Mouse (Mus musculus) brain, embryonic 14.5 days (tissue): ENCODE results near the gene Mrpl10. TPM values are rescaled to one million over a fixed set of nuclear protein-coding genes. Genes with fewer than 3 reads are reported as not detected.
A peak's percentile ranks its signal among the peaks of the same experiment; 100 is the strongest.

Source experiments
- DNase-seq: peaks from one replicate; pipeline ENCODE4 v3.0.0-alpha.2; 2011; ENCODE audit warnings: low read depth
- CTCF ChIP-seq: fragments of 200-500 bp; IDR thresholded peaks from 2 replicates; pipeline ENCODE4 v1.5.1; 2012; ENCODE audit warnings: inconsistent platforms, mild to moderate bottlenecking, moderate library complexity, borderline replicate concordance; ENCODE audit not compliant: insufficient read depth, insufficient read length; ENCODE audit errors: extremely low read depth
- POLR2A ChIP-seq: fragments of 200-500 bp; IDR thresholded peaks from 2 replicates; pipeline ENCODE4 v1.6.1; 2012; ENCODE audit warnings: mild to moderate bottlenecking, inconsistent platforms, borderline replicate concordance; ENCODE audit not compliant: poor library complexity, insufficient read depth, insufficient read length, severe bottlenecking; ENCODE audit errors: extremely low read depth
- polyA plus RNA-seq: library from polyadenylated mRNA; depleted of rRNA; stranded (reverse); fragments of >200 nt; gene quantifications from 2 replicates; pipeline ENCODE4 v1.2.3, GENCODE M21; 2012

Mrpl10 gene
- polyA plus RNA-seq, 1 experiment, result 60.4 TPM

- DNase-seq, result peak; percentile 64
These were observed 28.2 kb upstream of the Mrpl10 start, which contains the start of gene Sp6 for GRCm38 (mm10) chr11:97013121-97013670. Sp6 (plus strand) TSS chr11:97013394.

DNA sequence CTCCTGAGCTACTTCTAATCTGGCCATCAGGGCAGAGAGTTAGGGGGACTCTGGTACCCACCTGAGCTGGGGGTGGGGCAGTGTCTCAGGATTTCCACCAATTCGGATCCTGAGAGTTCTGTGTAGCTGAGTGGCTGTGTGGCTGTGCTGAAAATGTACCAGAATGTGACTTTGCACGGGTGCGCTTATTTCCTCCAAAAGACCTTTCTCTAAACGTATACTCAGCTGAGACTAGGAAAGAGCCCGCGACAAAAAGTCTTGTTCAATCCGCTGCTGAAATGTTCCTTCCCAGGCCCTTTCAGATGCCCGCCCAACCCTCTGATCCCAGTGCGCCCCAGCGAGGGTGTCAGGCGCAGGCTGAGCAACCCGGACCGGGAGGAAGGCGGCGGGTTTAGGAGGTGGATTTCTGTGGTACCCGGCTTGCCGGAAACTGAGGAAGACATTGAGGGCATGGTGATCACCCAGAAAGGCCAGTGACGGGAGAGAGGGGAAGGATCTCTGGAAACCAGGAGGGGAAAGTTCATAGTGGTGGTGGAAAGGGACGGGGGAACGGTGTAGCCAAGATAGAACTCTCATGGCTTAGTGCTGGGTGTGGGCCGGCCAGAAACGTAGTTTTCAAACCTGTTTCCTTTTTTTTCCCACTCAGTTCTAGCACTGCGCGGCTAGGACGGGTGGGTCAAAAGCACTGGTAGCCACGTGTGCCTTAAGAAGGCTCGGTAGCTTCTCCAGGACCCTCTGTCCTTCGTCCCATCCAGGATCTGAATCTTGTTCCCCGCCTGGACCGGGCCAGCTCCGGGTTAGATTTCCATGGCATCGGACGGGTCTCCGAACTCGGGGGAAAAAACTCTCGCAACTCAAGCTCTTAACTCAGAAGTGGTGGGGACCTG lies 23.4 kb upstream of the Mrpl10 start:
- DNase-seq, result no peak
- TF ChIP-seq POLR2A (no peak), CTCF (no peak)

More at GRCm38 (mm10) chr11:97013121-97013670, 28.2 kb upstream of the Mrpl10 start, which contains the start of gene Sp6:
- TF ChIP-seq POLR2A (no peak), CTCF (no peak)

DNA sequence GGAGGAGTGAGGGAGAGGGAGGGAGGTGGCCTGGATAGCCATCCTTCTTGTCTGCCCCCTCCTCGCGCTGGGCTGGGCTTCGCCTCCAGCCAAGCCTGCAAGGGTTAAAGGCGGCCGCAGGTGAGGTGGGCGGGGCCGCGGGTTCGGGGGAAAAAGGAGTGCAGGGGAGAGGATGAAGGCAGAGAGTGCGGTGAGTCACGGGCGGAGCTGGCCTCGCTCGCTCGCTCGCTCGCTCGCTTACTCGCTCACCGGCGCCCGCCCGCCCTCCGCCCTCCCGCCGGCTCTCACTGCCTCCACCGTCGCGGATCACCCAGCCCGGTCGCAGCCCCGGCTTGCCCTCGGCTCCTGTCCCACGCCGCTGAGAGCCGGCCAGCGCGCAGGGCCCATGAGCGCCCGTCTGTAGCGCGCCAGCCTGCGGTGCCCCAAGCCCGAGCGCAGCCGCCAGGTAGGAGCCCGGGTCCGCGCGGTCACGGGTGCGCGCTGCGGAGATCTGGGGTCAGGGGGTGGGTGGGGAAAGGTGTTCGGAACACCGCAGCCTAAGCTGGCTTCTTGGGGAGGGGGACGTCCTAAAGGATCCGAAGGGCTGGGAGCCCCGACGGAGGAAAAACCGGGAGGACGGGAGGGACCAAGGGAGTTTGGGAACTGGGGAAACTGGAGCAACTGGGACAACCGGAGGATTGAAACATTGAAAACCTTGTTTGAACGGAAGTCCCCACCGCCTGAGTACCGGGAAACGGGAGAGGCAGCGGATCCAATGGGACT lies 22.6 kb upstream of the Mrpl10 start:
- no peak for DNase-seq
- TF ChIP-seq POLR2A (no peak), CTCF (no peak)

DNA sequence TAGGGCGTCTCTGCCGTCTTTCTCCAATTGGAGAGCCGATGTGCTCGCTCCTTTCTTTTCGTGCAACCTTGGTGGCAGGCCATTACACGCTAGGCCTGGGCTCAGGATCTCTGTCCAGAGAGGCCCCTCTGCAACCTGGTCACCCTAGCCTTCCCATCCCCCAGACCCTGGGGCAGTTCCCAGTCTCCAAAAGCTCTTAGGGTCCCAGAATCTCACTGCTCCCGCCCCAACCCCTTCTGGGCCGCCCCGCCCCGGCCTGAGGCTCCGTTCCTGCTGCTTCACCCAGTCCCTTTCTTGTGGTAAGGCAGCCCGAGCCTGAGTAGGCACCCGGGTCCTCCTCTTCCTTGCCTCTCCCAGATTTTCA lies 22.0 kb upstream of the Mrpl10 start:
- DNase-seq, result no peak
- no peak for TF ChIP-seq POLR2A
- no peak for TF ChIP-seq CTCF

DNA sequence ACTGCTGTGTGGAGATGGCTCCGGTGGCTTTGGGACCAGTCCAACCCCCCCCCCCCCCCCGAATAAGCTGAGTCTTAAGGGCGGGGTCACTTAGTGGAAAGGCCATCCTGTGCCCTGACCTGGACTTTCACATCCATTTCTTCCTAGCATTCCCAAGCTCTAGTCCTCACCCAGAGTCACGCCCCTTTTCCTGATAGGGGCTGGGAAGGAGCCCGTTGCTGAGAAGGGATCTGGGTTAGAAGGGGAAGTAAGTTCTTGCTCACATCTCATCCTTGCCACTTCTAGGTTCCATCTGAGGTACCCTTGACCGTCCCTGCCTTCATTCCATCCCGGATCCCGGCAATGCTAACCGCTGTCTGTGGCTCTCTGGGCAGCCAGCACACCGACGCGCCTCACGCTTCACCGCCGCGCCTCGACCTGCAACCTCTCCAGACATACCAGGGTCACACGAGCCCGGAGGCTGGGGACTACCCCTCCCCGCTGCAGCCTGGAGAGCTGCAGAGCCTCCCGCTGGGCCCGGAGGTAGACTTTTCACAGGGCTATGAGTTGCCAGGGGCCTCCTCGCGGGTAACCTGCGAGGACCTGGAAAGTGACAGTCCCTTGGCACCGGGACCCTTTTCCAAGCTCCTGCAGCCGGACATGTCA lies 20.1 kb upstream of the Mrpl10 start:
- TF ChIP-seq POLR2A (no peak), CTCF (no peak)
- no peak for DNase-seq

GRCm38 (mm10) chr11:97021873-97022484 lies 19.4 kb upstream of the Mrpl10 start:
- DNase-seq, result peak; percentile 77
- no peak for TF ChIP-seq POLR2A
- TF ChIP-seq CTCF, result peak; percentile 76

DNA sequence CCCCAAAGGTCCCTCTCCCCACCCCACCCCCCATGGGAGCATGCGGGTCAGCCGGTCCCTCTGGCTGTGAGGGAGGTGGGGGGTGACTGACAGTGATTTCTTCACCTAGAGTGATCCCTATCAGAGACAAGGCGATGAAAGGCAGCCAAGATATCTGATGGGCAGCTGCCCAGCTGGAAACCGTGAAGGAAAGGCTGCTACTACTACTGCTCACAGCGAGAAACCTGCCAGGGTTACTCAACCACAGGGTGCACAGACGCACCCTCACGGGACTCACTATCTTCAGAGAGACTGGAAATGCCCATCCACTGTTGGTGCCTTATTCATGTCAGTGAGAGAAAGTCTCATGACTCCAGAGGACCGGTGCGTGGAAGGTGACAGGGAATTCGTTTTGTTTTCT lies 16.4 kb upstream of the Mrpl10 start:
- TF ChIP-seq POLR2A (no peak), CTCF (no peak)
- DNase-seq, result no peak

- TF ChIP-seq POLR2A (no peak), CTCF (peak; percentile 97)
- peak; percentile 90 for DNase-seq
These were observed 15.5 kb upstream of the Mrpl10 start for GRCm38 (mm10) chr11:97025721-97026344.

DNA sequence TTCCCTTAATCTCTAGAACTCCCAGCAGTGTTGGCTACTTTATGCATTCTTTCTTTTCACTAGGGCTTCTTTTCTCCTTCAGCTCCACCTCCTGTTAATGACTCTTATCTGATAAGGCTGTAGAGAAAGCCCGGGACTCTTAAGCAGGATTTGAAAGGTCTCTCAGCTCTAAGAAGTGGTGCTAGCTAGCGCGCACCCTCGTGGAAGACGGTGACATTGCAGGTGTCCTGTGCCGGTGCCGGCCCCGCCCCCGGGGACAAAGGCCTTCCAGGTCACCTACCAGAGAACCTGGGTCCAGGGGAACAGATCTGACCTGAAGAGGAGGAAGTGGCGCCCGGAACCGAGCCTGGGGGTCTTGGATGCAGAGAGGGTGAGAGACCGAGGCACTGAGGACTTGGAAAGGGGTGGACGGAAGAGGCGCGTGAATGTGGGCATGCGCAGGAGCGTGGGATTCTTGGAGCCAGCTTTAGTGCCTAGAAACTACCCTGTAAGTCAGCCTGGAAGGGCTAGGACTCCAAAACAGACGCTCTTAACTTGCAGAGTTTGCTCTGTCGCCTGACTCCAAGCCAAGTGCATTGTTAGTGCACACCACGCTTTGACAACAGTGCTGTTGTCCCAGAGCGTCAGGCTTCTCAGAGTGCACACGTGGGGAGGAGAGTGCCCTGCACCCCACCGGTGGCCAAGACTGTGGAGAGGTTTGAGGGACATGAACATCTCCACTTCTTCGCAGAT lies 11.5 kb upstream of the Mrpl10 start, which contains the start of gene Scrn2:
Gene Scrn2, plus strand, starts transcription at position 253 of the 732 bp plus-strand sequence.
- TF ChIP-seq POLR2A (no peak), CTCF (peak; percentile 87)
- DNase-seq, result peak; percentile 91

- TF ChIP-seq CTCF (no peak), POLR2A (no peak)
- no peak for DNase-seq
These were observed 10.9 kb upstream of the Mrpl10 start for GRCm38 (mm10) chr11:97030426-97030825.

DNA sequence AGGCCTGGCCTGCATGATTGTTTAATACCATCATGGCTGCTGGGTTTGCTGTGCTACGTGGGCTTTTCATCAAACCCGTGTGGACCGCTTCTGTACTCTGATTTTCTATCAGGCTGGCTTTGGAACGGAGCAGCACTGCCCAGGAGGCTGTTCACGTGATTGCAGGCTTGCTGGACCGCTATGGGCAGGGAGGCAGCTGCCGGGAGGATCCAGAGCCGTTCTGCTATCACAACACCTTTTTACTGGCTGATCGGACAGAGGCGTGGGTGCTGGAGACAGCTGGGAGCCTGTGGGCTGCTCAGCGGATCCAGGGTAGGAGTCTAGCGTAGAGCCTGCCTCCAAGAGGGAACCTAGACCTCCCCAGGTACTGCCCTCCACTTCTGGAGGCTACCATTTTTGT lies 9.4 kb upstream of the Mrpl10 start:
- no peak for TF ChIP-seq POLR2A
- TF ChIP-seq CTCF, result no peak
- no peak for DNase-seq
